Mouse (Mus musculus): ENCODE measurements at regions not wholly inside any gene's neighbourhood (a gene's known extent, or its start where the extent isn't known, plus 50 kb on each side); places are given as distances from the start of the nearest gene placed in this dataset.

GRCm38 (mm10) chr3:49282679-49283078, 474.4 kb downstream of the Pcdh18 start:
- no peak for DNase-seq

- DNase-seq: no peak
Observed at GRCm38 (mm10) chr3:49278356-49278755, 478.8 kb downstream of the Pcdh18 start.

- no peak for DNase-seq
Observed at GRCm38 (mm10) chr3:49274286-49274923, 482.7 kb downstream of the Pcdh18 start.

GRCm38 (mm10) chr3:49266048-49266447, 491.1 kb downstream of the Pcdh18 start:
- peak; percentile 3 for DNase-seq
